Mouse (Mus musculus) WW6 (cell line): ENCODE measurements at regions not wholly inside any gene's neighbourhood (a gene's known extent, or its start where the extent isn't known, plus 50 kb on each side); places are given as distances from the start of the nearest gene placed in this dataset.

Source experiments
- DNase-seq: peaks from one replicate; pipeline ENCODE4 v3.0.0-alpha.2; 2013; ENCODE audit warnings: low read depth, low spot score

GRCm38 (mm10) chr2:33983112-33983748, 95.5 kb upstream of the Mvb12b start:
- DNase-seq, result no peak

GRCm38 (mm10) chr2:33981936-33982335, 94.2 kb upstream of the Mvb12b start:
- no peak for DNase-seq

- no peak for DNase-seq
These were observed 93.6 kb upstream of the Mvb12b start for GRCm38 (mm10) chr2:33981321-33981720.

GRCm38 (mm10) chr2:33980884-33981283, 93.1 kb upstream of the Mvb12b start:
- DNase-seq, result no peak

- no peak for DNase-seq
These were observed 91.5 kb upstream of the Mvb12b start for GRCm38 (mm10) chr2:33979276-33979675.

GRCm38 (mm10) chr2:33978550-33978949, 90.8 kb upstream of the Mvb12b start:
- no peak for DNase-seq

- no peak for DNase-seq
These were observed 90.0 kb upstream of the Mvb12b start for GRCm38 (mm10) chr2:33977576-33978352.

GRCm38 (mm10) chr2:33977151-33977550, 89.4 kb upstream of the Mvb12b start:
- DNase-seq, result no peak

- DNase-seq, result no peak
These were observed 88.4 kb upstream of the Mvb12b start for GRCm38 (mm10) chr2:33976183-33976582.

- DNase-seq, result no peak
These were observed 87.8 kb upstream of the Mvb12b start for GRCm38 (mm10) chr2:33975423-33976127.

GRCm38 (mm10) chr2:33974737-33975422, 87.1 kb upstream of the Mvb12b start:
- DNase-seq, result no peak

- DNase-seq, result no peak
These were observed 86.3 kb upstream of the Mvb12b start for GRCm38 (mm10) chr2:33974031-33974430.

- DNase-seq, result no peak
These were observed 85.6 kb upstream of the Mvb12b start for GRCm38 (mm10) chr2:33973213-33973834.

GRCm38 (mm10) chr2:33966984-33967421, 79.3 kb upstream of the Mvb12b start:
- DNase-seq, result no peak

- no peak for DNase-seq
These were observed 78.7 kb upstream of the Mvb12b start for GRCm38 (mm10) chr2:33966389-33966983.

GRCm38 (mm10) chr2:33964096-33964495, 76.3 kb upstream of the Mvb12b start:
- no peak for DNase-seq

GRCm38 (mm10) chr2:33962355-33963037, 74.8 kb upstream of the Mvb12b start:
- no peak for DNase-seq

- no peak for DNase-seq
These were observed 73.8 kb upstream of the Mvb12b start for GRCm38 (mm10) chr2:33961566-33961965.

GRCm38 (mm10) chr2:33957754-33958153, 70.0 kb upstream of the Mvb12b start:
- no peak for DNase-seq

GRCm38 (mm10) chr2:33944301-33944700, 56.6 kb upstream of the Mvb12b start:
- no peak for DNase-seq
